Mouse (Mus musculus) left cerebral cortex, adult 11 months (tissue): ENCODE results near the gene Tmem171.

ENCODE experiments used
- DNase-seq: peaks from one replicate; pipeline ENCODE4 v3.0.0; 2022; ENCODE audit warnings: low spot score

Tmem171 gene

DNA sequence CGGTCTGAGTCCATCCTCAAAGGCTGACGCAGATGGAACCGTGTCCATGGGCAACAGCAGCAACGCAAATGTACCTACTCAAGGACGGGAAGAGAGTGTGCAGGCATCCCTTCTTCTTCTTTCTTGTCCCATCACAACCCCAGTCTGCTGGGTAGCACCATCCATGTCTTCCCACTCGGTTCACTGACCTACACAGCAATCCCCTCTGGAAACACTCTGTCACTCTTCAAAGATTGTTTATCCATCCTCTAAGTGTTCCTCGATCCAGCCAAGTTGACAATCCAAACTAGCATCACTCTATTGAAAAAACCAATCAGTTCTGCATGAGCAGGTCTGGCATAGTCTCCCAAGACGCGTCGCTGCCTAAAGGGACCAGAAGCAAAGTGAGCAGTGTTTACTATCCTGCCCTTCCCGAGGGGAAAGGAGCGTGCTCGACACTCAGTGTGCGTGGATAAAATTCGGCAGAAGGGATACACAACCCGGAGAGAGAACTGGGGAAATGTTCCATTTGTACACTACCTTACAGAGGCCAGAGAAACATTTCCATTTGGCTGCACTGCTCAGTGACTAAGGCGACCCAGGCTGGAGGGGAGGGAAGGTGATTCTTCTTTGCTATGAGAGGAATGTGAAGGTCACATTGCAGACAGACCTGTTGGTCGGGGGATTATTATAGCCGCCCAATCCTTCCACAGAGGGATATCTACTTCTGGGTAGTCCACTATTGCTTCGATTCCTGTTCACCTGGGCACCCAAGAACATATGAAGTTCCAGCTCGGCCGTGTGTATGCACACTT lies 46.7 kb downstream of the Tmem171 start:
- no peak for DNase-seq

DNA sequence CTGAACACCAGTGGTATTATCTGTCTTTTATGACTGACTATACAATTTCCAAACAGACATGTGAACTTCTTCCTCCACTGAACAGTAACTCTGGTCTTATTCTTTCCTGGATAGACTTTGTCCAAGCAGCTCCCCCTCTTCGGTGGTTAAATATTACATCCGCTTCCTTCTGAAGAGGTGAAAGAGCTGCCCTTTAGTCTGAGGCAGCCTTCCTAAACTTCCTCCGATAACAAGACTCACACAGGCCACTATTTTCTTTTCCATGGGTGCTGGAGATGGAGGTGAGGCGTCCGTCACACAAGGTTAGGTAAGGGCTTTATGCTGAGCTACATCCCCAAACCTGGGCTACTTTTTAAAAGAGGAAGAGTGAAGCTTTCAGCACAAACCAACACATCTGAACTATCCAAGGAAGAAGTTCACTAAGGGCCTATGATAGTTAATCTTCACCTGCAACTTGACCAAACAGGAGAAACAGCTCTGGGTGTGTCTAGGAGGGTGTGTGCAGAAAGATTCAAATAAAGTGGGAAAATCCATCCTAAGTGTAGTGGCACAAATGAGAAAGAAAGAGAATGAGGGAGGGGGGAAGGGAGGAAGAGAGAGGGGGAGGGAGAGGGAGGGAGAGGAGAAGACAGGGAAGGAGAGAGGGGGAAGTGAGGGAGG lies 56.0 kb downstream of the Tmem171 start:
- DNase-seq = no peak

DNA sequence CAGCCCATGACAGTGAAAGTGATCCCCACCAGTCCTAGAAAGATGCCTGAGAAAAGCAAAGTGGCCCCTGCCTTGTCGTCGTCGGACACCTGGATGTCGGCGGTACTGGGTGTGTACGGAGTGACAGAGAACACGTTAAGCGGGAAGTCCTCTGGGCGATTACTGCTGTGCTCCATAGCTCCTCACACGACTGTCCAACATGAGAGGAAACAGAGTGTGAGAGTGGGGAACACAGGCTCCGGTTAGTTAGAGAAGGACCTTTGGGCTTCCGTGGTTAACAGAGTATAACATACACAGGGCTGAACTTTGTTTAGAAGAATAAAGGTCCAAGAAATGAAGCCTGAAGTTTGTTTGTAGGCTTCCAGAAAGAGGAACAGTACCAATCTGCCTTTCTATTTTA lies 57.5 kb downstream of the Tmem171 start, which contains the start of gene Tmem174:
Gene Tmem174, minus strand, starts transcription at position 266 of the 400 bp plus-strand sequence.
- DNase-seq = no peak

- DNase-seq = no peak
Observed at GRCm38 (mm10) chr13:98636571-98636970, 58.1 kb downstream of the Tmem171 start.
